Mouse (Mus musculus): ENCODE data around the gene Car9. TPM values are rescaled to one million over a fixed set of nuclear protein-coding genes. Genes with fewer than 3 reads are reported as not detected.

The Car9 gene
- total and polyA plus RNA-seq, 3 experiments, result not detected

DNA sequence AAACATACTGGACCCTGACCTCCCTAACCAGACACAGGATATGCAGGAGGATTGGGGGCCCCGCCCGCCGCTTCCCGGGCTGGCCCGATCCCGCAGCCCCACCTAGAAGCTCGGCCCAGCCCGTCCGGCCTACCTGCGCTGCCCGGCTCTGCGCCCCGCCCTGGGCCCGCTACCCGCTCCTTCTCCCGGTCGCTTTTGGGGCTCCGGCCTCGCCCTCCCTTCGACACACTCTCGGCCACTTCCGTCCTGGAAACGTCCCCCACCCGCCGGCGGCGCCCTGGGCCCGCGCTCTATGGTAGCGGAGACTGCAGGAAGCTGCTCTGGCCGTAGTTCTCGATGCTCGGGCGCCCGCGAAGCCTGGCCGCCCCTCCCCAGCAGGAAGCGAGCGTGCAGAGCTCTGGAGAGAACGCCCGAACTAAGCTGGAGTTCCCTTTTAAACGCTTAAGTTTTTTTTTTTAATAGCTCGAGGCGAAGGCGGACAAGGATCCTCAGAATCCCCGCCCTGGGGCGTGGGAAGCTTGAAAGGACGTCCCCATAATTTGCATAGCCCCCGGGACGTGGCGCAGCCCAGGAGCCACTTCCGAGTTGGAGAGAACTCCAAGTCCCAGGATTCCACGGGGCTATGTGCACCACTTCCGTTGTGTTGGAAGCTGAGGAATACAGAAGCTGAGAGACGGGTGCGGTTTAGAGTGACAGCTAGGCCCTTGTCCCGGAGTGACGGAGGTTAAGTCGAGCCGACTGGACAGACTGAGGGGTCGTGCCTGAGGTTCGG lies 55.4 kb downstream of the Car9 start, which contains the start of the genes Creb3 and Tln1:
Creb3 (plus strand) TSS at position 336 of the 772 bp plus-strand sequence.
Tln1 (minus strand) TSS at position 695 of the 772 bp plus-strand sequence.
- H3K27ac ChIP-seq (ENCODE audit: insufficient read depth, low read depth), result peak within 1 kb of the TSS; percentile 86
- dilution Hi-C loops (cut with MboI; ENCODE audit: extremely low pct_ligation_motif_present, extremely low pct_unique_long_range_greater_than_20kb, low sequenced_read_pairs), result no loop called here
- peaks cover 24 to 46% of the 10 kb centered on the region in 2 experiments for H3K36me3 ChIP-seq (replicated peaks in 1 of 2; ENCODE audit: control insufficient read depth in 1 of 2, insufficient read depth in 1 of 2, low read length in 1 of 2)

More for the DNA sequence above, 55.4 kb downstream of the Car9 start, which contains the start of the genes Creb3 and Tln1:
- TF ChIP-seq TCF12 (IDR thresholded peaks at IDR 0.05; ENCODE audit: low read depth, low read length), result peak; percentile 69
- TF ChIP-seq TBP (conservative IDR thresholded peaks at IDR 0.05; ENCODE audit: low read depth, low read length), result no peak
- peak; percentile 91 for TF ChIP-seq HCFC1 (IDR thresholded peaks at IDR 0.05; ENCODE audit: low read depth, low read length)
- TF ChIP-seq POLR2AphosphoS2 (IDR thresholded peaks at IDR 0.05; ENCODE audit: low read depth, low read length), result peak; percentile 45; the same call in 1 of the 2 replicates
- TF ChIP-seq NRF1 (IDR thresholded peaks at IDR 0.05; ENCODE audit: low read depth, low read length), result peak; percentile 32; the same call in 1 of the 2 replicates
- TF ChIP-seq EP300 (IDR thresholded peaks at IDR 0.05; ENCODE audit: low read length), result no peak
- TF ChIP-seq E2F4 (IDR thresholded peaks at IDR 0.05; ENCODE audit: insufficient replicate concordance, low read depth, low read length), result peak; percentile 79; the same call in 1 of the 2 replicates
- no peak; the same call in 1 of the 2 replicates for TF ChIP-seq SMC3 (IDR thresholded peaks at IDR 0.05; ENCODE audit: low read depth, low read length)
- TF ChIP-seq MAZ (IDR thresholded peaks at IDR 0.05; ENCODE audit: low read depth, low read length), result peak; percentile 92
- TF ChIP-seq RCOR1 (conservative IDR thresholded peaks at IDR 0.05; ENCODE audit: low read depth, low read length), result peak; percentile 48; the same call in 1 of the 2 replicates
- peak; percentile 80 for TF ChIP-seq NELFE (IDR thresholded peaks at IDR 0.05; ENCODE audit: low read depth, low read length)
- TF ChIP-seq JUND (conservative IDR thresholded peaks at IDR 0.05; ENCODE audit: low read depth, low read length), result no peak
- peak; percentile 88 for TF ChIP-seq ZNF384 (IDR thresholded peaks at IDR 0.05; ENCODE audit: low read depth, low read length)
- TF ChIP-seq ELF1 (IDR thresholded peaks at IDR 0.05; ENCODE audit: low read depth, low read length), result peak; percentile 95
- peak; percentile 60; the same call in 1 of the 2 replicates for TF ChIP-seq BHLHE40 (IDR thresholded peaks at IDR 0.05; ENCODE audit: low read depth, low read length)
- no peak; the same call in 1 of the 2 replicates for TF ChIP-seq IRF4 (IDR thresholded peaks at IDR 0.05; ENCODE audit: low read depth, low read length)
- no peak for TF ChIP-seq ZKSCAN1 (IDR thresholded peaks at IDR 0.05; ENCODE audit: borderline replicate concordance, low read depth, low read length)
- TF ChIP-seq CHD1 (IDR thresholded peaks at IDR 0.05; ENCODE audit: low read depth, low read length), result 0 out of 2 replicates have a peak, but pooled peaks have one; percentile 47
- peak; percentile 79 for TF ChIP-seq MXI1 (IDR thresholded peaks at IDR 0.05; ENCODE audit: low read depth, low read length)
- peak; percentile 94 for TF ChIP-seq SIN3A (IDR thresholded peaks at IDR 0.05; ENCODE audit: low read length)
- TF ChIP-seq CTCF (conservative IDR thresholded peaks at IDR 0.05 in 1 of 2, IDR thresholded peaks at IDR 0.05 in 1 of 2; ENCODE audit: low read depth in 2 of 2, low read length in 2 of 2), result peak in 1 of 2 experiments; percentile 52; a peak in 2 of 4 replicates
- TF ChIP-seq ZC3H11A (IDR thresholded peaks at IDR 0.05; ENCODE audit: low read depth, low read length), result no peak
- peak; percentile 93; the same call in 1 of the 2 replicates for TF ChIP-seq KAT2A (IDR thresholded peaks at IDR 0.05; ENCODE audit: insufficient replicate concordance, low read length)
- TF ChIP-seq CHD2 (IDR thresholded peaks at IDR 0.05; ENCODE audit: low read length), result peak; percentile 72; the same call in 1 of the 2 replicates
- TF ChIP-seq MYC (IDR thresholded peaks at IDR 0.05; ENCODE audit: low read depth, low read length), result peak; percentile 68
- peak; percentile 36; the same call in 1 of the 2 replicates for TF ChIP-seq MAX (IDR thresholded peaks at IDR 0.05; ENCODE audit: low read length)
- TF ChIP-seq GABPA (IDR thresholded peaks at IDR 0.05; ENCODE audit: insufficient replicate concordance, low read depth, low read length), result peak; percentile 66
- TF ChIP-seq MEF2A (IDR thresholded peaks at IDR 0.05; ENCODE audit: borderline replicate concordance, low read depth, low read length), result peak; percentile 65; the same call in 1 of the 2 replicates
- peak; percentile 37; the same call in 1 of the 2 replicates for TF ChIP-seq ETS1 (conservative IDR thresholded peaks at IDR 0.05; ENCODE audit: low read depth, low read length)
- no peak for TF ChIP-seq MAFK (IDR thresholded peaks at IDR 0.05; ENCODE audit: insufficient replicate concordance, low read length)
- no peak for TF ChIP-seq RAD21 (IDR thresholded peaks at IDR 0.05; ENCODE audit: low read depth, low read length)
- TF ChIP-seq UBTF (IDR thresholded peaks at IDR 0.05; ENCODE audit: low read depth, low read length), result peak; percentile 88
- TF ChIP-seq ZMIZ1 (IDR thresholded peaks at IDR 0.05; ENCODE audit: low read depth, low read length), result peak; percentile 67
- peak; percentile 75 for TF ChIP-seq POLR2A (IDR thresholded peaks at IDR 0.05; ENCODE audit: low read depth, low read length)
- no peak for TF ChIP-seq JUN (IDR thresholded peaks at IDR 0.05; ENCODE audit: insufficient read depth, low read depth, low read length)
- no peak for TF ChIP-seq USF1 (IDR thresholded peaks at IDR 0.05; ENCODE audit: low read depth, low read length)
- no peak for TF ChIP-seq PAX5 (IDR thresholded peaks at IDR 0.05; ENCODE audit: low read length)
- TF ChIP-seq USF2 (conservative IDR thresholded peaks at IDR 0.05; ENCODE audit: low read depth, low read length), result no peak
- Histone ChIP-seq H3K9me3 (replicated peaks; ENCODE audit: low read length) (no peaks in the 10 kb centered on the region), H3K27me3 (replicated peaks) (no peaks in the 10 kb centered on the region), H3K9ac (ENCODE audit: insufficient read depth, low read depth) (peak within 1 kb of the TSS; percentile 94), H3K4me1 (ENCODE audit: control insufficient read depth in 1 of 2, insufficient read depth in 2 of 2) (peaks cover 20 to 47% of the 10 kb centered on the region in 2 experiments), H3K79me2 (replicated peaks; ENCODE audit: control insufficient read depth, extremely low read depth, insufficient read depth, poor library complexity, severe bottlenecking) (peaks cover 44% of the 10 kb centered on the region), H3K4me3 (replicated peaks in 1 of 3; ENCODE audit: low read depth in 2 of 3, low read length in 2 of 3, poor library complexity in 1 of 3) (peak within 1 kb of the TSS; percentile 85 to 90 (median 89)), H3K4me2 (ENCODE audit: insufficient read depth, low read depth, poor library complexity, severe bottlenecking) (peak within 1 kb of the TSS; percentile 92)
- in situ Hi-C loops (cut with MboI; ENCODE audit: low pct_ligation_motif_present, low pct_unique_long_range_greater_than_20kb, low sequenced_read_pairs), result loop anchor here (25.0 kb wide), 1 partner anchor 550 kb away; the partner anchor contains the start of genes Fancg and Vcp
- DNase-seq (ENCODE audit: extremely low read depth), result peak; percentile 96

Measured in CH12.LX (cell line).